In the genomic region with DNA sequence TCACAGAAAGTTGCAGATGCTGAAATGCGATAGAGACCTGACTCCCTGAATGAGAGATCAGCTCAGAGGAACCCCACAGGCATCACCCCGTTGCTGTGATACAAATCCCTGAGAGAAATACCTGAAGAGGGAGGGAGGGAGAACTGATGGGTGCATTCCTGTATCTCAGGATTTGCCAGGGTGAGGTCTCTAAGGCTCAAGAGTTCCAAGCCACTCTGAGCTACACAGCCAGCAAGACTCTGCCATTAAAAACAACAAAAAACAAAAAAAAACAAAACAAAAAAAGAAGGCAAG, we compare ENCODE assay signal across 23 mouse cellular contexts. TPM values are rescaled to one million over a fixed set of nuclear protein-coding genes. Genes with fewer than 3 reads are reported as not detected.
A peak's percentile ranks its signal among the peaks of the same experiment; 100 is the strongest.
DNase-seq lines count a peak whose midpoint lies in the region; ATAC-seq and TF ChIP-seq lines count a peak whose summit lies in the region.
"Had no signal": no experiment of that assay in that cellular context is flagged by ENCODE, and none has a peak within 500 bp of the region (broad histone marks: within the 10 kb centered on the region; RNA-seq: fewer than 3 reads in every experiment).

No protein-coding gene starts in this region.

- peaks cover 5% of the 10 kb centered on the region; the same call in 1 of the 2 replicates for H3K4me1 ChIP-seq in embryonic facial prominence, embryonic 14.5 days (ENCODE audit: control insufficient read depth, insufficient read depth, low read length)
- peaks cover 22% of the 10 kb centered on the region for H3K4me1 ChIP-seq in embryonic facial prominence, embryonic 10.5 days
- H3K4me1 ChIP-seq in E14TG2a.4 (replicated peaks; ENCODE audit: low read depth, low read length): peaks cover 43% of the 10 kb centered on the region
- H3K4me1 ChIP-seq: embryonic facial prominence, embryonic 15.5 days had no signal

- no peak for DNase-seq in embryonic facial prominence, embryonic 14.5 days (ENCODE audit: low spot score)
- DNase-seq in embryonic facial prominence, embryonic 10.5 days (ENCODE audit: low spot score): no peak
- peak; percentile 82 for DNase-seq in R1 (ENCODE audit: low read depth, low spot score)
- DNase-seq in left cerebral cortex, postnatal 10 days (ENCODE audit: extremely low spot score in 1 of 2, low spot score in 2 of 2): no peak
- no peak for DNase-seq in lung, postnatal 36 days
- DNase-seq: adrenal gland, adult 2 months; adrenal gland, postnatal 14 days; cerebellum, adult 11 months; cerebellum, adult 8-10 months; cerebellum, postnatal 10 days; cerebellum, postnatal 36 days; embryo, embryonic 11 days; forebrain, postnatal 0 days; gastrocnemius, adult 2 months; gastrocnemius, postnatal 14 days; heart, adult 2 months had no signal

- no peak overlapping the region for H3K4me3 ChIP-seq in embryonic facial prominence, embryonic 14.5 days (ENCODE audit: low read depth, low read length)
- no peak overlapping the region for H3K4me3 ChIP-seq in embryonic facial prominence, embryonic 10.5 days
- peak overlapping the region; percentile 37; the same call in 1 of the 2 replicates for H3K4me3 ChIP-seq in E14TG2a.4 (replicated peaks; ENCODE audit: low read length)
- H3K4me3 ChIP-seq: embryonic facial prominence, embryonic 15.5 days; gastrocnemius, adult 2 months; heart, adult 2 months; hindbrain, embryonic 12.5 days; hindbrain, embryonic 15.5 days had no signal

- no peaks in the 10 kb centered on the region for H3K9me3 ChIP-seq in embryonic facial prominence, embryonic 14.5 days (ENCODE audit: control insufficient read depth, low read length)
- no peaks in the 10 kb centered on the region for H3K9me3 ChIP-seq in embryonic facial prominence, embryonic 10.5 days
- H3K9me3 ChIP-seq in E14TG2a.4 (ENCODE audit: low read length): peaks cover 5% of the 10 kb centered on the region; the same call in 1 of the 2 replicates
- H3K9me3 ChIP-seq: embryonic facial prominence, embryonic 15.5 days; hindbrain, embryonic 12.5 days; hindbrain, embryonic 15.5 days had no signal

- H3K27ac ChIP-seq in embryonic facial prominence, embryonic 14.5 days (replicated peaks; ENCODE audit: low read depth, low read length): no peak overlapping the region
- no peak overlapping the region; the same call in 1 of the 2 replicates for H3K27ac ChIP-seq in embryonic facial prominence, embryonic 10.5 days (replicated peaks)
- H3K27ac ChIP-seq: embryonic facial prominence, embryonic 15.5 days; gastrocnemius, adult 2 months; heart, adult 2 months; hindbrain, embryonic 12.5 days; hindbrain, embryonic 15.5 days had no signal

- H3K27me3 ChIP-seq in embryonic facial prominence, embryonic 14.5 days (replicated peaks; ENCODE audit: control insufficient read depth, insufficient read depth, low read length): no peaks in the 10 kb centered on the region
- H3K27me3 ChIP-seq in embryonic facial prominence, embryonic 10.5 days (replicated peaks; ENCODE audit: low read depth, poor library complexity, severe bottlenecking): no peaks in the 10 kb centered on the region
- H3K27me3 ChIP-seq in E14TG2a.4 (ENCODE audit: insufficient read depth, low read length): peaks cover 12% of the 10 kb centered on the region
- H3K27me3 ChIP-seq: embryonic facial prominence, embryonic 15.5 days; hindbrain, embryonic 12.5 days; hindbrain, embryonic 15.5 days had no signal

- no peak overlapping the region for H3K4me2 ChIP-seq in embryonic facial prominence, embryonic 14.5 days (ENCODE audit: low read depth, low read length)
- H3K4me2 ChIP-seq: embryonic facial prominence, embryonic 15.5 days; heart, embryonic 11.5 days; hindbrain, embryonic 12.5 days; hindbrain, embryonic 15.5 days had no signal

- no peak overlapping the region for H3K9ac ChIP-seq in embryonic facial prominence, embryonic 14.5 days (ENCODE audit: low read depth, low read length)
- H3K9ac ChIP-seq: embryonic facial prominence, embryonic 15.5 days; forebrain, postnatal 0 days; hindbrain, embryonic 12.5 days; hindbrain, embryonic 15.5 days had no signal

- 20% methylated on average over 2 of the region's 2 CpGs for WGBS in embryonic facial prominence, embryonic 14.5 days
- 11% methylated on average over 2 of the region's 2 CpGs for WGBS in embryonic facial prominence, embryonic 10.5 days

- no peaks in the 10 kb centered on the region for H3K36me3 ChIP-seq in embryonic facial prominence, embryonic 14.5 days (ENCODE audit: control insufficient read depth, insufficient read depth, low read length)
- H3K36me3 ChIP-seq in embryonic facial prominence, embryonic 10.5 days (replicated peaks): no peaks in the 10 kb centered on the region
- no peaks in the 10 kb centered on the region for H3K36me3 ChIP-seq in E14TG2a.4 (ENCODE audit: insufficient read depth, low read length)
- H3K36me3 ChIP-seq: embryonic facial prominence, embryonic 15.5 days; hindbrain, embryonic 12.5 days; hindbrain, embryonic 15.5 days had no signal

- intact Hi-C loops in left cerebral cortex, postnatal 10 days (cut with DNase I): no loop called here

- TF ChIP-seq CTCF in E14TG2a.4 (conservative IDR thresholded peaks at IDR 0.05; ENCODE audit: low read length): no peak

- peak; percentile 19; the same call in 1 of the 2 replicates for ATAC-seq in embryonic facial prominence, embryonic 14.5 days (ENCODE audit: low read depth)
- ATAC-seq: forebrain, embryonic 14.5 days; intestine, postnatal 0 days had no signal

RNA-seq across cellular contexts. Expression of a gene that starts 26.9 kb away (rescaled TPM):
- 16.3 and 17.9 TPM in 2 replicates for polyA plus RNA-seq in embryonic facial prominence, embryonic 14.5 days (2014; fragmentation: Nextera tagmentation; extraction: Ambion mirVana)
- polyA plus RNA-seq in embryonic facial prominence, embryonic 10.5 days (2016; fragmentation: Nextera tagmentation; extraction: Ambion mirVana): 20.0 and 20.9 TPM in 2 replicates
- 10 to 100 TPM; 81.3 to 85.1 TPM for total RNA-seq in left cerebral cortex, postnatal 10 days (2021)
